Mouse (Mus musculus) cerebellum, adult 11-12 months (tissue): Measurements from ENCODE around the gene Dusp13.

ENCODE experiments used
- DNase-seq: peaks from one replicate; pipeline ENCODE4 v3.0.0; 2022

The Dusp13 gene

DNA sequence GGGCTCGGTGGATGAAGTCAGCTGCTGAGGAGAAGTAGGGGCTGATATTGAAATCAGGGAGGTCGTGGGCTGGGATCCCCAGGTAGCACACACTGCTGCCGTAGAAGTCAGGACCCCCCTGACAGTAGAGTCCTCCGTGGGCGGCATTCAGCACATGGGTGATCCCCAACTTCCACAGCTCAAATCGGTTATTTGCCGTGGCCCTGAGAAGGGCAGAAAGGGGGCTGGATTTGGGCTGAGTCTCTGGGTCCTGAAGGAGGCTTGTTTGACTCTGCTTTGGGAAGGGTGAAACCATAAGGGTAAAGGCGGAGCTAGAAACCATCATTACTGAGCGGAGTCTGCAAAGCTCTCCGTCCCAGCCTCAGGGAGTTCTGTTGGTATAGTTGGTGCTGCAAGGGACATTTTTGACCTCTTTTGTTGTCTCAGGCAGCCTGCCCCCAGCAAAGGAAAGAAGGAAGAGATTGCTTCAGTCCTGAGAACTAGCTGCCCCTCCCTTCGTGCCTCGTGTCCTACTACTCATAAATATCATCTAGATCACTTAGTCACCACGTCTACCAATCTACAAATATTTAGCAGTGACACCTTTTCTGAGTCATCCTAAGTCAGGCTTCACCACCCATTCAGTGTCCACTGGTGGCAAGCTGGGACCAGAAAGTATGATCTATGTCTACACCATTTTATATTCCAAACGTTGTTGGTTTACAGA, 3.4 kb downstream of the Dusp13 start:
- DNase-seq: no peak

GRCm38 (mm10) chr14:21746846-21747245, 4.1 kb downstream of the Dusp13 start:
- DNase-seq: no peak

DNA sequence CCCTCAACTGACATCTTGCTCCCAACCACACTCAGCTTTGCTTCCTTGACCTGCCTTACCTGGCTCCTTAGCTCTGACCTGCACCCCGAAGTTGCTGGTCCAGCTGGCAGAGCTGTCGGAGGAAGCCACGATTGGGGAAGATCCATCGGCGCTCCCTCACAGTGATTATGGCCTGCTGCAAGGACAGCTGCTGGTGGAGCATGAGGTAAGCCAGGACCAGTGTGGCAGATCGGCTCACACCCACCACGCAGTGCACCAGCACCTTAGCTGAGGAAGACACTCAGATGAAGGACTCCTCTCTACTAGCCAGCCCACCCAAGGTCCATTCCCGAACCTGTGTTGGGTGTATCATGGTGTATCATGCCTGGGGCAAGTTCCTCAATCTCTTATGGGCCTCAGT, 4.7 kb downstream of the Dusp13 start:
- no peak for DNase-seq

GRCm38 (mm10) chr14:21745149-21745548, 5.8 kb downstream of the Dusp13 start:
- no peak for DNase-seq

- DNase-seq: no peak
Measured at GRCm38 (mm10) chr14:21744169-21744568, 6.8 kb downstream of the Dusp13 start.

- DNase-seq: no peak
Measured at GRCm38 (mm10) chr14:21742441-21742840, 8.5 kb downstream of the Dusp13 start.

GRCm38 (mm10) chr14:21741786-21742185, 9.2 kb downstream of the Dusp13 start:
- DNase-seq: peak; percentile 62

DNA sequence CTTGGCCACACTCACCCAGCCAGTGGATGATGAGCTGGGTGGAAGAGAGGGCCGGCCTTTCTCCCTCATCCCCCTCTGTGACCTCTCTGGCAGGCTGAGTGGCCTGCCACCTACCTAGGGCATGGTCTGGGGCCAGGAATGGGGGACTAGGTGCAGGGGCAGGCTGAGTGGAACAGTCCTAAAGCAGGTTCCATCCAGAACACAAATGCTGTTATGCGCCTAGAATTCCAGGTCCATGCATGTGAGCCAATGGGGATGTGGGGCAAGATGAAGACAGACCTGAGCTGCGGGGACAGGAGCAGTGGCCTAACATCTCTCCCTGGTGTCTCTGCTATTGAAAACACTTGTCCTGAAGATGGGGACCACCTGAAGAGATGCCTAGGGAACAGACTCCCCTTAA, 9.7 kb downstream of the Dusp13 start:
- DNase-seq: no peak

DNA sequence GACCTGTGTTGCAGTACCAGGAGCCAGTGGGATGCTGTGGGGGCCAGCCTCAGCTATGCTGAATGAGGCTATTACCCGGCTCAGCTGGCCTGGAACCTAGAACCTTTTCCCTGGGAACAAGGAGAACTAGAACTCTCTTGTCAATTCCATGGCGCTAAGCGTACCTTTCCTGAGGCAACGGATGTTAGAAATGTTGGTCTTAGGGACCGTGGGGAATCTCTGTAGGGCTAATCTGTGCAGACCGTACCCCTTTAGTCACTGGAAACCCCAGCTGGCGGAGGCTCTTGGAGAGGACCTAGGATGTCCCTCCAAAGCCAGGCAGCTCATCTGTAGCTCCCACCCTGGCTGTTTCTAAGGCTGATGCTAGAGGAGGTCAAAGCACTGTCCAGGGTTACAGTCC, 10.6 kb downstream of the Dusp13 start:
- DNase-seq: no peak

DNA sequence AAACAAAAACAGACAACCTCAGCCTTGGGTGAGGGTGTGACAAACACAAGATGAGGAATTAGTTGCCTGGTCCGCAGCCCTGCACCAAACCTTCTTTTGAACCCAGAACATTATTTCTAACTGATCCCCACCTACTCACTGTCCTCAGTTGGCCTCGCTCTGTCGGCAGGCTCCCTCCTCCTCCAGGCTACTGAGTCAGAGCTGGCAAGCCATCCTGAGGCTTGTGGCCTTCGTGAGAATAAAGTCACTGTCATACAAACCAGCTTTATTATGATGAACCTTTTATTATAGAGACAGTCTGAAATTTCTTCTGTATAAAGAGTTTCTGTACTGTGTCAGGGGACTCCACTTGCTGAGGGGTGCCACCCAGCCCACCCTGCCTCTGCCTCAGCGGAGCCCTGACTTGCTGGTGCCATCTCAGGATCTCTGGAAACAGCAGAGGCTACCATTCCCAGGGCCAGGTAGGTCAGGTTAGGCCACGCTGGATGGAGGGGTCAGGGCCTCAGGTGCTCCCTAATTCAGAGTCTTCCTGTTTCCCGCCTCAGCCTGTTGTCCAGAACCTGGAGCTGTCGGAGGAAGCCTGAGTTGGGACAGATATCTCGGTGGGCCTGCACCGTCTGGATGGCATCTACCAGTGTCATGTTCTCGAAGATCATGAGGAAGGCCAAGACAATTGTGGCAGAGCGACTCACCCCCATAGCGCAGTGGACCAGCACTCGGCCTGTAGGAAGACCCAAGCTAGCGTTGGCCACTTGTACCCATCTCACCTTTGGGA, 17.7 kb downstream of the Dusp13 start:
- DNase-seq: no peak

DNA sequence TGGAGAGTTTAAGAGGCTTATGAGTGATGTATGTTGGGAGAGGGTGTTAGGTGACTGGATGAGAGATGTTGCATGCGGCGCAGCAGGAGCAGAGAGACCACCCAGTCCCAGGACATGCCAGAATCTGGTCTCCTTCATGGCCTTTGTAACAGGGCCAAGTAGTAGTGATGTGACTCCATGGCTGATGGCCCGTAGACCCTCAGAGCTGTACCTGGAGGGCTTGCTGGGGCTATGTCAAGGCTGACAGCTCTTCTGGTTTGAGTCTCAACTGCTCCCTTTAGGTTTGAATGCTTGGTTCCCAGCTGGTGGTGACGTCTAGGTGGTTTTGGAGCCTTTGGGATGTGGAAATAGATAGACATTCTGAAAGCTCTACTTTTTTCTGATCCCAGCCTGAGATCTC, 21.0 kb downstream of the Dusp13 start:
- no peak for DNase-seq

GRCm38 (mm10) chr14:21729031-21729732, 21.8 kb downstream of the Dusp13 start:
- DNase-seq: no peak

DNA sequence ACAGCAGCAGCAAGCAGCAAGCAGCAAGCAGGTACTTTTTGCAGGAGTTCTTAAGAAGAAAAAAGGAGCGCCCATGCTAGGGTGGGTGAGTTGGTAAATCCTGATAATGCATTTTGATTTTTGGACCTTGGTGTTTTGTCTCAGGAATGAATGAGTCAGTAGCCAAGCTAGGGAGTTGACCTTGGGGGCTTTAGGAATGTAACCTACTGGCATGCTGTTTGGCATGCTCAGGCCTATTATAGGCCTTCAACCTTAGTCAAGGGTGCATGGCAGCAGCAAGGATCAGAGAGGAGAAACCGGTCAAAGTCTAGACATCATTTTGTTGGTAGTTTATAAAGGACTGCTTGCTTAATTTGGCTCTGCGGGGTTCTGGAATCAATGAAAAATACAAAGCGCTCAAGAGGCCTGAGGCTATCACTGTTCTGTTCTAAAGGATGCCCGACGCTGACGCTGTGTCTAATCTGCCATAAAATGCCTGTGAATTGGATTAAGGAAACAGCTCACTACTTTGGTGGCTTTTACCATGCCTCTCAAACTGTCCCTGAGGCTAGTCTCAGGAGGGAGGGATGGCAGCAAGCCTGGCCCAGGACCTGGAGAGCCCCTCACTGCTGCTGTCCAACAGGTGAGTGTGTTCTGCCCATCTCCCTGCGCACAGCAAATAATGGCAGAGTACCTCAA, 28.8 kb downstream of the Dusp13 start:
- no peak for DNase-seq

- DNase-seq: no peak
Measured at GRCm38 (mm10) chr14:21720430-21721205, 30.4 kb downstream of the Dusp13 start.

DNA sequence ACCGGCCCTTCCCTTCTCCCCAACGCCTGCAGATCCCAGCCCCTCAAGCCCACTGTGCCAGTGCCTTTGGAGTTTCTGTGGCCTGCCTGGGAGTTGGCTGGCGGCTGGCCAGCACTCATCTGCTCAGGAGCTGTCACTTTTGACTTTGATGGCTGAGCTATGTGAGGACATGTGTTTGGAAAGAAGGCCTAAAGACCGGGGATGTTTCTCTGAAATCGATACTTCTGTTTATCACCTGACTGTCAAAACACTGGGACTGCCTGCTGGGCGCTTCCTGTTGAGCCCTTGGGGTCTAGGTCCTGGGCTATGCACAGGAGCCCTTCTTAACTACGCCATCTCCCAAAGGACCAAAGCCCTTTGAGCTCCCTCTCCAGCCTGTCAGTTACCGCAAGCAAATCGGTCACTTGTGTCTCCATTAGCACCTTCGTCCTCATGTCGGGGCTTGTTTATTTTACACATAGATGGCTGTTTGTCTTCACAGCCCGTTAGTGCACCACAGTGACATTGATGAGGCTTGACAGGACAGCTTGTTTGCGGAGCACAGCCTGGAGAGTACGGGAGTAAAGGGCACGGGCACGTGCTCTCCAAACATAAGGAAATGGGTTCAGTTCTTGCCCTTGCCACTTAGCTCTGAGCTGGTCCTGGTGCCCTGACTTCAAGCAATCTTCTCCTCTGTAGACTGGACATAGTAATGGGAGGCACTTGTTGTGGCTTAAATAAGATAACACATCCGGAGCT, 31.2 kb downstream of the Dusp13 start:
- DNase-seq: no peak

DNA sequence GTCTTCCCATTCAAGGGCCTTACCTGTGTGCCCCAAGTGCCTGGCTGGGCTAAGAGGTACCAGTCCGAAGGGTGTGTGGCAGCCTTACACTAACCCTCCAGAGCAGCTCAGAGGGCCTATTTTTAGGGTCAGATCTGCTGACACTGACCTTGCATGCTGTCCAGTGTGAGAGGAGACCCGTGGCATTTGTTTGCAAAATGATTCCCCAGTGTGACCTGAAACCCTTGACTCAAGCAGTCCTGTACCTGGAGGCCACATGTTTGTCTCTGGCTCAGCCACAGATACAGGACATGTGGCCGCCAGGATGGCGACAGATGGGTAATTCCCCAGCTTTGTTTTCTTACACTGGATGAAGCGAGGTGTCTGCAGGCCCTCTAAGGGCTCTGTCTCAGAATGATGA, 36.5 kb downstream of the Dusp13 start, which contains the start of gene Dupd1:
Gene Dupd1, minus strand, starts transcription at position 91 of the 400 bp plus-strand sequence.
- DNase-seq: no peak

GRCm38 (mm10) chr14:21711231-21711630, 39.8 kb downstream of the Dusp13 start:
- DNase-seq: no peak

GRCm38 (mm10) chr14:21709545-21709944, 41.4 kb downstream of the Dusp13 start:
- no peak for DNase-seq

DNA sequence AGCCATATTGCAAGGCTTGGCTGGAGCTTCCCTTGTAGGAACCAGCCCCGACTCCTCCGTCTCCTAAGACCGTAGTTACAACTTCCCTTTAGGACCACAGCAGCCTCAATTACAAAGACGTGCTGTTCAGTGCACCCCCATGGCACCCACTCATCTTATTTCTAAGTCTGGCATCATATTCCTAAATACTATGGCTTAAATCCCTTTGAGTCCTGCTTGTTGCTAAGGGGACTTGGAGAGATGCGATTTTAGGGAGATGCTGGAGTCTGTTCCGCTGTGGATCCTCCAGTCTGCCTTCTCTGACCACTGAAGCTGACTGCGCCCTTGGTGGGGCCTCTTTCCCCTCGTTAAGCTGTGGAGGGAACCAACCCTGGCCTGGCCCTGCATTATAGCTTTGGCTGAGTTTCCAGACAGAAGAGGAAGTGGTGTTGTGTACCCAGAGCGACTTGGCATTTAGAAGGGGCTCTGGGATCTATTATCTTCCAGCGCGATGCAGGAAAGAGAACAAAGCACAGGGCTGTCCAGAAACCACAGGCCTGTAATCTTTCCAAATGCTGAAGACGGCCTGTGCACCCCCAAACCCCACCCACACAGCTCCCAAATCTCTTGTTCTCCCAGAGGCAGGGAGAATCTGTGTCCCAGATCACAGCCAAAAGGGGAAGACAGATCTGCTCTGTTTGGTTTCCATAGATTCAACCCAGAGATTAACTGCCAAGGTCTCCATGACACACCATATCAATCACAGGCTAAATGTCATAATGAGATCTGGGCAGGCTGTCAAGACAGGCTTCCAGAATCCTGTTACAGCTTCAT, 44.0 kb downstream of the Dusp13 start:
- no peak for DNase-seq

DNA sequence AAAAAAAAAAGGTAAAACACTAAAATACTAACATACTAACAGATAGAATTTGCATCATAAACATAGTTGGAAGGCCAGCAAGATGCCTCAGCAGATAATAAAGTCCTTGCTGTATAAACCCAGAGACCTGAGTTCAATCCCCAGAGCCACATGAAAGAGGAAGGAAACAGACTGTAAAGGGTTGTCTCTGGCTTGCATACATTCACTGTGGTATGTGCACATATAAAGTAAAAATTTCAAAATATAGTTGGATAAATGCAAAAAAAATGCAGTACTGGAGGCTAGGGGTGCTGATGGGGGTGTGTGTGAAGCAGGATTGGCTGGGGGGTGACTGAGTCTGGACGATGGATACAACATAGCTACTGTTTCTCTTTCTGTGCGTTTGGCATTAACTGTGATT, 45.5 kb downstream of the Dusp13 start:
- no peak for DNase-seq

DNA sequence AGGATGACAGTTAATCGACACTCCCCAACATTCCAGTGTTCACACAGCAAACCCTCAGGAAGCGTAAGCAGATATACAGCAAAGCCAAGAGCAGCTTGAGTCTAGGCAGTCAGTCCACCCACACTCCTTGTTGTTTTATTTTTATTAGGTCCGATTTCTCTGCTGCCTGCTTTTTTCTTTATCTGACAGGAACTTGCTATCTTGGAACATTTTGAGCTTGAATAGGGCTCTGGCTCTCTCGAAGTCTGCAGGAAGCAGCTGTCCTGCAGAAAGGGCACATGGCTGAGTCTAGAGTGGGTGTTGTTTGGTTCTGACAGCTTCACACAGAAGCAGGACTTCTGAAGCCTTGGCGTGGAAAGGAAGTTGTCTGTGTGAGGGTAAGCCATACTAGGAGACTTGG, 47.7 kb downstream of the Dusp13 start:
- no peak for DNase-seq
